Mouse (Mus musculus): Measurements from ENCODE around the gene Itln1.

DNA sequence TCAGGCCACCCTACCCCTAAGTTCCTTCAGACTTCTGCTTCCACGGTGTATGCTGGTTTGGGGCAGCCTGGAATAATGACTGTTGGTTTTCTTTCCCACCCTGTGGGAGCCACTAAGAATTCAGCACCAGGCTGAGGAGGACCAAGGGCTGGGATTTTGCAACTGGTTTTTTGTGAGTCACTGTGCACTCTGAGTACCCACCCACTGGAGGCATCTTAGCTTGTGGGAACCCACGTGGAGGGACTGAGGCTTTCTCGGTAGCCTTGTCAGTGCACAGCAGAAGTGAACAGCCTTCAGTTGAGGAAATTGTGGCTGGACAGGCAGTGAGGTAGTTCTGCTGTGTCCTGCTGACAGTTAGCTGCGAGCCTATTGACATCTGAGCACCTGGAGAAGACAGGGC, 23.8 kb upstream of the Itln1 start, which contains the start of gene Cd244a:
- TF ChIP-seq CTCF (IDR thresholded peaks at IDR 0.05; ENCODE audit: control insufficient read depth, insufficient read depth, low read length) (no peak), POLR2A (IDR thresholded peaks at IDR 0.05; ENCODE audit: borderline replicate concordance, control insufficient read depth, low read depth, low read length) (no peak)

Data from bone marrow, adult 2 months (tissue).